Mouse (Mus musculus): ENCODE results near the gene Camsap3.

DNA sequence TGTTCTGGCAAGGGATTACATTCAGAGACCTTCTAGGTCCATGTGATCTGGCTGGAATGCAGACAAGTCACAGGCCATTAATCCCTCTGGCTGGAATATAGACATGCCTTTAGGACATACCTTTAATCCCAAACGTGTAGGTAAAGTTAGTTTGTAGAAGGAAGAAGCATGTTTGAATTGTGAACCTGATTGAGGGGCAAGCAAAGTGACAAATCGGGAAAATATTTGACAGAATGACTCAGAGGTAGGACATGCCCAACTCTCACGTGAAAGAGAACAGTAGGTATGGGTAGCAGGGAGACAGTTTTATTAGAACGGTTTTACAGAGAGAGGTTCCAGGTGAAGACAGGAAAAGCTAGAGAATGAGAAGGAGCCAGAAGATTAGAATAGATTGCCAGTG is 60.5 kb downstream of the Camsap3 start:
- TF ChIP-seq CTCF (IDR thresholded peaks at IDR 0.05; ENCODE audit: borderline replicate concordance, control insufficient read depth, extremely low read depth, insufficient read depth, low read length, poor library complexity): no peak
- TF ChIP-seq POLR2A (IDR thresholded peaks at IDR 0.05; ENCODE audit: control insufficient read depth, extremely low read depth, insufficient read depth, low read length, poor library complexity): no peak

Measured in thymus, adult 2 months (tissue).